Mouse (Mus musculus): ENCODE results near the gene Cox10. TPM values are rescaled to one million over a fixed set of nuclear protein-coding genes. Genes with fewer than 3 reads are reported as not detected.

The Cox10 gene
- total and polyA plus RNA-seq, 3 experiments = 23.4 to 60.3 (median 35.2) TPM

- H3K27me3 ChIP-seq (replicated peaks) = no peaks in the 10 kb centered on the region
- in situ Hi-C loops (cut with MboI; ENCODE audit: low pct_ligation_motif_present, low pct_unique_long_range_greater_than_20kb, low sequenced_read_pairs) (no loop called here), dilution Hi-C loops (cut with MboI; ENCODE audit: extremely low pct_ligation_motif_present, extremely low pct_unique_long_range_greater_than_20kb, low sequenced_read_pairs) (no loop called here)
- H3K9me3 ChIP-seq (replicated peaks; ENCODE audit: low read length) = no peaks in the 10 kb centered on the region
- DNase-seq (ENCODE audit: extremely low read depth) = peak; percentile 21
- no peak overlapping the region for H3K4me3 ChIP-seq (replicated peaks in 1 of 3; ENCODE audit: low read depth in 2 of 3, low read length in 2 of 3, poor library complexity in 1 of 3)
- peaks cover 6 to 21% of the 10 kb centered on the region in 2 experiments for H3K4me1 ChIP-seq (ENCODE audit: control insufficient read depth in 1 of 2, insufficient read depth in 2 of 2)
- no peak overlapping the region for H3K27ac ChIP-seq (ENCODE audit: insufficient read depth, low read depth)
- H3K79me2 ChIP-seq (replicated peaks; ENCODE audit: control insufficient read depth, extremely low read depth, insufficient read depth, poor library complexity, severe bottlenecking) = no peaks in the 10 kb centered on the region
- TF ChIP-seq POLR2A (IDR thresholded peaks at IDR 0.05; ENCODE audit: low read depth, low read length) (no peak), CHD1 (IDR thresholded peaks at IDR 0.05; ENCODE audit: low read depth, low read length) (no peak), E2F4 (IDR thresholded peaks at IDR 0.05; ENCODE audit: insufficient replicate concordance, low read depth, low read length) (no peak), JUN (IDR thresholded peaks at IDR 0.05; ENCODE audit: insufficient read depth, low read depth, low read length) (no peak), PAX5 (IDR thresholded peaks at IDR 0.05; ENCODE audit: low read length) (no peak), MAFK (IDR thresholded peaks at IDR 0.05; ENCODE audit: insufficient replicate concordance, low read length) (no peak), ZMIZ1 (IDR thresholded peaks at IDR 0.05; ENCODE audit: low read depth, low read length) (no peak), IRF4 (IDR thresholded peaks at IDR 0.05; ENCODE audit: low read depth, low read length) (no peak), RAD21 (IDR thresholded peaks at IDR 0.05; ENCODE audit: low read depth, low read length) (no peak), ZKSCAN1 (IDR thresholded peaks at IDR 0.05; ENCODE audit: borderline replicate concordance, low read depth, low read length) (no peak), MEF2A (IDR thresholded peaks at IDR 0.05; ENCODE audit: borderline replicate concordance, low read depth, low read length) (no peak), TBP (conservative IDR thresholded peaks at IDR 0.05; ENCODE audit: low read depth, low read length) (no peak), HCFC1 (IDR thresholded peaks at IDR 0.05; ENCODE audit: low read depth, low read length) (no peak), NRF1 (IDR thresholded peaks at IDR 0.05; ENCODE audit: low read depth, low read length) (no peak), MXI1 (IDR thresholded peaks at IDR 0.05; ENCODE audit: low read depth, low read length) (no peak), MAX (IDR thresholded peaks at IDR 0.05; ENCODE audit: low read length) (no peak), CHD2 (IDR thresholded peaks at IDR 0.05; ENCODE audit: low read length) (no peak)
- H3K9ac ChIP-seq (ENCODE audit: insufficient read depth, low read depth) = no peak overlapping the region
- H3K36me3 ChIP-seq (replicated peaks in 1 of 2; ENCODE audit: control insufficient read depth in 1 of 2, insufficient read depth in 1 of 2, low read length in 1 of 2) = peaks cover 2 to 73% of the 10 kb centered on the region in 2 experiments
- H3K4me2 ChIP-seq (ENCODE audit: insufficient read depth, low read depth, poor library complexity, severe bottlenecking) = no peak overlapping the region
Measured at GRCm38 (mm10) chr11:63984622-63985168, 94.6 kb downstream of the Cox10 start.

- H3K36me3 ChIP-seq (replicated peaks in 1 of 2; ENCODE audit: control insufficient read depth in 1 of 2, insufficient read depth in 1 of 2, low read length in 1 of 2) = peaks cover 20 to 80% of the 10 kb centered on the region in 2 experiments
- no peaks in the 10 kb centered on the region for H3K79me2 ChIP-seq (replicated peaks; ENCODE audit: control insufficient read depth, extremely low read depth, insufficient read depth, poor library complexity, severe bottlenecking)
- peaks cover 0 to 8% of the 10 kb centered on the region in 2 experiments; a peak in 1 of 4 replicates for H3K4me1 ChIP-seq (ENCODE audit: control insufficient read depth in 1 of 2, insufficient read depth in 2 of 2)
- H3K9me3 ChIP-seq (replicated peaks; ENCODE audit: low read length) = no peaks in the 10 kb centered on the region
- no peak overlapping the region for H3K4me3 ChIP-seq (replicated peaks in 1 of 3; ENCODE audit: low read depth in 2 of 3, low read length in 2 of 3, poor library complexity in 1 of 3)
- in situ Hi-C loops (cut with MboI; ENCODE audit: low pct_ligation_motif_present, low pct_unique_long_range_greater_than_20kb, low sequenced_read_pairs) (no loop called here), dilution Hi-C loops (cut with MboI; ENCODE audit: extremely low pct_ligation_motif_present, extremely low pct_unique_long_range_greater_than_20kb, low sequenced_read_pairs) (no loop called here)
- DNase-seq (ENCODE audit: extremely low read depth) = no peak
- TF ChIP-seq POLR2AphosphoS2 (IDR thresholded peaks at IDR 0.05; ENCODE audit: low read depth, low read length) (no peak), IRF4 (IDR thresholded peaks at IDR 0.05; ENCODE audit: low read depth, low read length) (no peak), MAFK (IDR thresholded peaks at IDR 0.05; ENCODE audit: insufficient replicate concordance, low read length) (no peak), ETS1 (conservative IDR thresholded peaks at IDR 0.05; ENCODE audit: low read depth, low read length) (no peak), KAT2A (IDR thresholded peaks at IDR 0.05; ENCODE audit: insufficient replicate concordance, low read length) (no peak), GABPA (IDR thresholded peaks at IDR 0.05; ENCODE audit: insufficient replicate concordance, low read depth, low read length) (no peak), PAX5 (IDR thresholded peaks at IDR 0.05; ENCODE audit: low read length) (no peak), JUND (conservative IDR thresholded peaks at IDR 0.05; ENCODE audit: low read depth, low read length) (no peak), BHLHE40 (IDR thresholded peaks at IDR 0.05; ENCODE audit: low read depth, low read length) (no peak), USF2 (conservative IDR thresholded peaks at IDR 0.05; ENCODE audit: low read depth, low read length) (no peak)
- no peaks in the 10 kb centered on the region for H3K27me3 ChIP-seq (replicated peaks)
- no peak overlapping the region for H3K4me2 ChIP-seq (ENCODE audit: insufficient read depth, low read depth, poor library complexity, severe bottlenecking)
- H3K9ac ChIP-seq (ENCODE audit: insufficient read depth, low read depth) = no peak overlapping the region
- no peak overlapping the region for H3K27ac ChIP-seq (ENCODE audit: insufficient read depth, low read depth)
Measured at GRCm38 (mm10) chr11:63977741-63978140, 101.5 kb downstream of the Cox10 start.

All from CH12.LX (cell line).